Mouse (Mus musculus) stomach, postnatal 0 days (tissue): ENCODE measurements at regions not wholly inside any gene's neighbourhood (a gene's known extent, or its start where the extent isn't known, plus 50 kb on each side); places are given as distances from the start of the nearest gene placed in this dataset.

ENCODE experiments used
- ATAC-seq: fragments of 200-750 bp; cut with Nextera tagmentation; 2 replicates; pipeline ENCODE4 v1.8.0; 2017; ENCODE audit not compliant: low FRiP score, low TSS enrichment
- DNase-seq: peaks from one replicate; pipeline ENCODE4 v3.0.0-alpha.2; 2016; ENCODE audit warnings: low spot score
- H3K27ac ChIP-seq: fragments of 300-500 bp; sonication (generic); replicated peaks from 2 replicates; pipeline ENCODE4 v1.5.1; 2014; ENCODE audit warnings: mild to moderate bottlenecking, control low read depth
- H3K27me3 ChIP-seq: fragments of 300-500 bp; sonication (generic); 2 replicates; pipeline ENCODE4 v1.6.1; 2014; ENCODE audit warnings: low read length; ENCODE audit not compliant: control insufficient read depth, insufficient read depth
- H3K36me3 ChIP-seq: fragments of 300-500 bp; sonication (generic); 2 replicates; pipeline ENCODE4 v1.6.1; 2014; ENCODE audit warnings: low read length, mixed read lengths; ENCODE audit not compliant: control insufficient read depth, insufficient read depth
- H3K4me1 ChIP-seq: fragments of 300-500 bp; sonication (generic); replicated peaks from 2 replicates; pipeline ENCODE4 v1.6.1; 2014; ENCODE audit warnings: antibody characterized with exemption; ENCODE audit not compliant: control insufficient read depth, insufficient read depth
- H3K4me2 ChIP-seq: fragments of 300-500 bp; sonication (generic); replicated peaks from 2 replicates; pipeline ENCODE4 v1.6.1; 2014; ENCODE audit warnings: low read depth, mild to moderate bottlenecking, control low read depth, moderate library complexity
- H3K4me3 ChIP-seq: fragments of 300-500 bp; sonication (generic); 2 replicates; pipeline ENCODE4 v1.5.1; 2014; ENCODE audit warnings: low read depth, low read length, control low read depth
- H3K9ac ChIP-seq: fragments of 300-500 bp; sonication (generic); 2 replicates; pipeline ENCODE4 v1.6.1; 2014; ENCODE audit warnings: mild to moderate bottlenecking, low read length, control low read depth, mixed read lengths
- H3K9me3 ChIP-seq: fragments of 300-500 bp; sonication (generic); 2 replicates; pipeline ENCODE4 v1.6.1; 2016; ENCODE audit warnings: low read length; ENCODE audit not compliant: control insufficient read depth
- CTCF ChIP-seq: IDR thresholded peaks from 2 replicates; pipeline ENCODE4 v1.5.1; 2016; ENCODE audit warnings: antibody characterized with exemption, low read depth, mild to moderate bottlenecking, moderate library complexity
- EP300 ChIP-seq: optimal IDR thresholded peaks from 2 replicates; pipeline ENCODE3; 2016; ENCODE audit warnings: antibody characterized with exemption
- WGBS: fragments of 180-500 bp; shearing (Covaris S2); extraction: QIAGEN DNeasy Blood & Tissue Kit; methylation state at CpG from one replicate; pipeline ENCODE4 v1.1.7; 2014; 5-methylcytosine and 5-hydroxymethylcytosine counted together

- no peak for ATAC-seq
- no peaks in the 10 kb centered on the region for H3K27me3 ChIP-seq
- no peak overlapping the region; the same call in 1 of the 2 replicates for H3K9ac ChIP-seq
- H3K36me3 ChIP-seq = no peaks in the 10 kb centered on the region
- DNase-seq = no peak
- WGBS = 42% methylated on average over 5 of the region's 5 CpGs
- no peak overlapping the region for H3K4me3 ChIP-seq
- H3K9me3 ChIP-seq = no peaks in the 10 kb centered on the region
- H3K4me1 ChIP-seq = no peaks in the 10 kb centered on the region
- no peak for TF ChIP-seq EP300
- no peak for TF ChIP-seq CTCF
- H3K4me2 ChIP-seq = no peak overlapping the region
- H3K27ac ChIP-seq = no peak overlapping the region
These were observed 58.8 kb upstream of the Errfi1 start for GRCm38 (mm10) chr4:150794878-150795277.

- Histone ChIP-seq H3K4me2 (no peak overlapping the region), H3K9ac (no peak overlapping the region), H3K4me3 (no peak overlapping the region), H3K9me3 (no peaks in the 10 kb centered on the region), H3K4me1 (no peaks in the 10 kb centered on the region), H3K27me3 (no peaks in the 10 kb centered on the region), H3K27ac (no peak overlapping the region), H3K36me3 (no peaks in the 10 kb centered on the region)
- ATAC-seq (no peak), DNase-seq (no peak)
- TF ChIP-seq CTCF (no peak), EP300 (no peak)
- 64% methylated on average over 9 of the region's 9 CpGs for WGBS
These were observed 59.4 kb upstream of the Errfi1 start for GRCm38 (mm10) chr4:150794257-150794794.

- no peaks in the 10 kb centered on the region for H3K36me3 ChIP-seq
- DNase-seq (no peak), ATAC-seq (no peak)
- no peaks in the 10 kb centered on the region for H3K4me1 ChIP-seq
- H3K4me2 ChIP-seq = no peak overlapping the region
- no peak overlapping the region for H3K9ac ChIP-seq
- H3K4me3 ChIP-seq = no peak overlapping the region
- H3K27ac ChIP-seq = no peak overlapping the region
- no peaks in the 10 kb centered on the region for H3K9me3 ChIP-seq
- 87% methylated on average over 12 of the region's 12 CpGs for WGBS
- no peaks in the 10 kb centered on the region for H3K27me3 ChIP-seq
- TF ChIP-seq CTCF (no peak), EP300 (no peak)
These were observed 60.6 kb upstream of the Errfi1 start for GRCm38 (mm10) chr4:150793146-150793545.

- Histone ChIP-seq H3K9ac (no peak overlapping the region), H3K4me3 (no peak overlapping the region), H3K9me3 (no peaks in the 10 kb centered on the region), H3K27ac (no peak overlapping the region), H3K27me3 (no peaks in the 10 kb centered on the region), H3K4me1 (no peaks in the 10 kb centered on the region), H3K4me2 (no peak overlapping the region), H3K36me3 (no peaks in the 10 kb centered on the region)
- WGBS = 30% methylated on average over 7 of the region's 7 CpGs
- DNase-seq (peak; percentile 61), ATAC-seq (peak; percentile 71)
- TF ChIP-seq CTCF (no peak), EP300 (no peak)
These were observed 64.6 kb upstream of the Errfi1 start for GRCm38 (mm10) chr4:150789166-150789565.

- no peaks in the 10 kb centered on the region for H3K36me3 ChIP-seq
- no peak overlapping the region for H3K4me3 ChIP-seq
- no peak overlapping the region for H3K27ac ChIP-seq
- H3K4me1 ChIP-seq = peaks cover 2% of the 10 kb centered on the region; the same call in 1 of the 2 replicates
- no peak for DNase-seq
- no peaks in the 10 kb centered on the region for H3K27me3 ChIP-seq
- no peak for TF ChIP-seq EP300
- ATAC-seq = no peak
- no peak overlapping the region for H3K9ac ChIP-seq
- no peak overlapping the region for H3K4me2 ChIP-seq
- H3K9me3 ChIP-seq = no peaks in the 10 kb centered on the region
- 62% methylated on average over 6 of the region's 6 CpGs for WGBS
These were observed 66.6 kb upstream of the Errfi1 start for GRCm38 (mm10) chr4:150787113-150787512.

- Histone ChIP-seq H3K27ac (no peak overlapping the region), H3K36me3 (no peaks in the 10 kb centered on the region), H3K4me3 (no peak overlapping the region), H3K9ac (no peak overlapping the region), H3K9me3 (no peaks in the 10 kb centered on the region), H3K4me1 (peaks cover 3% of the 10 kb centered on the region; the same call in 1 of the 2 replicates), H3K4me2 (no peak overlapping the region), H3K27me3 (no peaks in the 10 kb centered on the region)
- no peak for DNase-seq
- WGBS = 83% methylated on average over 3 of the region's 3 CpGs
- no peak for ATAC-seq
- TF ChIP-seq CTCF (no peak), EP300 (no peak)
These were observed 67.1 kb upstream of the Errfi1 start for GRCm38 (mm10) chr4:150786651-150787050.
